In the genomic region with DNA sequence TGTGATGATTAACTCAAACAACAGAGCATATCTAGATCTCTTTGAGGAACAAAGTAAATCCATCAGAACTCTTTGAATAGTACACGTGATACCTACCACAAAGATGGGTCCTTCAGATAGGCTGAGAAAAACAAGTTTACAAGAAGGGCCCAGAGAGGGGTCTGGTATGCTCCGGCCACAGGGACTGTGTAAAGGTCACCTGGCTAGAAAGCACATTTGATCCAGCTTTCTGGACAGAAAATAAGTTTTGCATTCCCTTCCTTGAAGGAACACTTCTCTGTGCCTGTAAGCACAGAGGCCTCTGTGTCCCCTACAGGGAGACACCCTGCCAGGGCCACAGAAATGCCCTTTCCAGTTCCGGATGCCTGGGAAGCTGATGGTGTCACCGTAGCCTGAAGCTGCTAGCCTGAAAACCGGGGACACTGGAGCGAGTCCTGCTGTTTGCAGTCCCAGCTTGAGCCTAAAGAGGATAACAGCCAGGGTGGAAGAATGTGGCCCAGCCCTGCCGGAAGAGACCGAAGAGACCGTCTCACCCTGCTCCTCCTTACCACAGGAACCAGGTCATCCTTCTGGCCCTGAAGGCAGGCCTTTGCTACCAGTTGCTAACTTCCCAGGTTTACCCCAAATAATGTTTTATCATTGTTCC, we compare ENCODE assay signal across 26 mouse cellular contexts. TPM values are rescaled to one million over a fixed set of nuclear protein-coding genes. Genes with fewer than 3 reads are reported as not detected.
A peak's percentile ranks its signal among the peaks of the same experiment; 100 is the strongest.
DNase-seq lines count a peak whose midpoint lies in the region; ATAC-seq and TF ChIP-seq lines count a peak whose summit lies in the region.
"Had no signal": no experiment of that assay in that cellular context is flagged by ENCODE, and none has a peak within 500 bp of the region (broad histone marks: within the 10 kb centered on the region; RNA-seq: fewer than 3 reads in every experiment).

No protein-coding gene starts in this region.

- no peak overlapping the region for H3K4me3 ChIP-seq in gastrocnemius, adult 2 months
- H3K4me3 ChIP-seq in kidney, embryonic 15.5 days (replicated peaks) = no peak overlapping the region
- H3K4me3 ChIP-seq: embryonic facial prominence, embryonic 12.5 days; forebrain, embryonic 15.5 days; hindbrain, embryonic 13.5 days; stomach, embryonic 15.5 days had no signal

- intact Hi-C loops in gastrocnemius, adult 2 months (cut with DNase I) = no loop called here

- H3K36me3 ChIP-seq in kidney, embryonic 15.5 days = no peaks in the 10 kb centered on the region
- H3K36me3 ChIP-seq: embryonic facial prominence, embryonic 12.5 days; forebrain, embryonic 15.5 days; G1E; hindbrain, embryonic 13.5 days; stomach, embryonic 15.5 days had no signal

- 64% methylated on average over 9 of the region's 9 CpGs for WGBS in kidney, embryonic 15.5 days

- TF ChIP-seq CTCF in gastrocnemius, adult 2 months (IDR thresholded peaks at IDR 0.05) = no peak

- peak overlapping the region; percentile 64 for H3K27ac ChIP-seq in gastrocnemius, adult 2 months
- H3K27ac ChIP-seq in kidney, embryonic 15.5 days = peak overlapping the region; percentile 71
- H3K27ac ChIP-seq: embryonic facial prominence, embryonic 12.5 days; forebrain, embryonic 15.5 days; hindbrain, embryonic 13.5 days; stomach, embryonic 15.5 days had no signal

- peaks cover 38% of the 10 kb centered on the region for H3K4me1 ChIP-seq in kidney, embryonic 15.5 days

- no peaks in the 10 kb centered on the region for H3K9me3 ChIP-seq in kidney, embryonic 15.5 days (replicated peaks)
- H3K9me3 ChIP-seq: embryonic facial prominence, embryonic 12.5 days; forebrain, embryonic 15.5 days; G1E; stomach, embryonic 15.5 days had no signal

- no peaks in the 10 kb centered on the region for H3K27me3 ChIP-seq in kidney, embryonic 15.5 days
- H3K27me3 ChIP-seq: embryonic facial prominence, embryonic 12.5 days; forebrain, embryonic 15.5 days; hindbrain, embryonic 13.5 days; stomach, embryonic 15.5 days had no signal

- no peak for ATAC-seq in kidney, embryonic 15.5 days (replicated peaks; ENCODE audit: low FRiP score)
- ATAC-seq: CD4-positive, CD25-positive, alpha-beta regulatory T cell, adult 4 months; forebrain, embryonic 15.5 days had no signal

- H3K9ac ChIP-seq in kidney, embryonic 15.5 days = no peak overlapping the region
- H3K9ac ChIP-seq: embryonic facial prominence, embryonic 12.5 days; forebrain, embryonic 15.5 days; hindbrain, embryonic 13.5 days; stomach, embryonic 15.5 days had no signal

- H3K4me2 ChIP-seq in kidney, embryonic 15.5 days = no peak overlapping the region
- H3K4me2 ChIP-seq: embryonic facial prominence, embryonic 12.5 days; forebrain, embryonic 15.5 days; hindbrain, embryonic 13.5 days; stomach, embryonic 15.5 days had no signal

- DNase-seq in gastrocnemius, adult 2 months = no peak
- DNase-seq in gastrocnemius, postnatal 25 days = no peak
- no peak for DNase-seq in kidney, postnatal 14 days
- peak; percentile 54 for DNase-seq in urinary bladder, postnatal 14 days (ENCODE audit: low spot score)
- no peak for DNase-seq in urinary bladder, postnatal 10 days (ENCODE audit: low spot score)
- DNase-seq in ovary, postnatal 10 days (ENCODE audit: low spot score) = no peak
- DNase-seq in left cerebral cortex, adult 18-20 months (ENCODE audit: low spot score in 2 of 2) = no peak
- DNase-seq: adrenal gland, postnatal 14 days; cerebellum, adult 2 months; heart, postnatal 10 days; kidney, postnatal 4 days; lung, adult 18-20 months; midbrain, embryonic 14.5 days; retina, postnatal 1 day; thymus, postnatal 25 days had no signal

RNA-seq across cellular contexts. Expression of a gene that starts 31.1 kb away (rescaled TPM):
- total RNA-seq in gastrocnemius, adult 2 months (2021) = 1 to 10 TPM; 2.8 to 4.0 TPM
- 1 to 10 TPM; 3.7 to 4.3 TPM for total RNA-seq in gastrocnemius, postnatal 25 days (2021)
- 19.1 and 20.8 TPM in 2 replicates for polyA plus RNA-seq in kidney, embryonic 15.5 days (2015; fragmentation: Nextera tagmentation; extraction: Ambion mirVana)
- 1 to 10 TPM; 5.1 TPM for total RNA-seq in left cerebral cortex, adult 18-20 months (2021)
- total RNA-seq: common myeloid progenitor, adult 5-6 weeks; granulocyte monocyte progenitor cell, adult 5-6 weeks; megakaryocyte progenitor cell, adult 5-6 weeks; neutrophil, adult 5-6 weeks had no signal
- polyA plus RNA-seq: CD4-positive, CD25-positive, alpha-beta regulatory T cell, adult 4 months; G1E had no signal

RNA-seq across cellular contexts. Expression of a gene that starts 48.1 kb away (rescaled TPM):
- 10 to 100 TPM; 39.2 to 43.1 TPM for total RNA-seq in gastrocnemius, adult 2 months (2021)
- 10 to 100 TPM; 47.0 to 65.7 TPM for total RNA-seq in gastrocnemius, postnatal 25 days (2021)
- polyA plus RNA-seq in kidney, embryonic 15.5 days (2015; fragmentation: Nextera tagmentation; extraction: Ambion mirVana) = 150 and 166 TPM in 2 replicates
- total RNA-seq in left cerebral cortex, adult 18-20 months (2021) = 10 to 100 TPM; 60.3 to 68.1 TPM
